Mouse (Mus musculus) hindbrain, embryonic 10.5 days (tissue): ENCODE measurements at regions not wholly inside any gene's neighbourhood (a gene's known extent, or its start where the extent isn't known, plus 50 kb on each side); places are given as distances from the start of the nearest gene placed in this dataset.

ENCODE experiments used
- DNase-seq: peaks from one replicate; pipeline ENCODE4 v3.0.0-alpha.2; 2017; ENCODE audit warnings: low spot score
- H3K27ac ChIP-seq: fragments of 300-500 bp; sonication (generic); 2 replicates; pipeline ENCODE4 v1.5.1; 2016; ENCODE audit warnings: mild to moderate bottlenecking, moderate library complexity
- H3K27me3 ChIP-seq: fragments of 300-500 bp; sonication (generic); 2 replicates; pipeline ENCODE4 v1.6.1; 2016; ENCODE audit warnings: mild to moderate bottlenecking; ENCODE audit not compliant: poor library complexity, insufficient read depth, severe bottlenecking
- H3K36me3 ChIP-seq: fragments of 300-500 bp; sonication (generic); 2 replicates; pipeline ENCODE4 v1.6.1; 2016; ENCODE audit warnings: mild to moderate bottlenecking, moderate library complexity
- H3K4me1 ChIP-seq: fragments of 300-500 bp; sonication (generic); replicated peaks from 2 replicates; pipeline ENCODE4 v1.6.1; 2016; ENCODE audit warnings: mild to moderate bottlenecking
- H3K4me3 ChIP-seq: fragments of 300-500 bp; sonication (generic); 2 replicates; pipeline ENCODE4 v1.5.1; 2016; ENCODE audit warnings: mild to moderate bottlenecking, moderate library complexity
- H3K9me3 ChIP-seq: fragments of 300-500 bp; sonication (generic); 2 replicates; pipeline ENCODE4 v1.6.1; 2016; ENCODE audit warnings: mild to moderate bottlenecking, moderate library complexity
- WGBS: fragments of 180-500 bp; shearing (Covaris S2); methylation state at CpG from one replicate; pipeline ENCODE4 v1.1.7; 2016; 5-methylcytosine and 5-hydroxymethylcytosine counted together

- Histone ChIP-seq H3K9me3 (no peaks in the 10 kb centered on the region), H3K4me3 (no peak overlapping the region), H3K27me3 (no peaks in the 10 kb centered on the region), H3K4me1 (0 out of 2 replicates have a peak, but pooled peaks cover 4% of the 10 kb centered on the region), H3K27ac (no peak overlapping the region), H3K36me3 (no peaks in the 10 kb centered on the region)
- WGBS: 81% methylated on average over 3 of the region's 3 CpGs
- no peak for DNase-seq
These were observed 64.7 kb upstream of the Nrip1 start for GRCm38 (mm10) chr16:76438093-76438883.

- Histone ChIP-seq H3K27me3 (no peaks in the 10 kb centered on the region), H3K9me3 (no peaks in the 10 kb centered on the region), H3K27ac (no peak overlapping the region), H3K4me3 (no peak overlapping the region), H3K36me3 (no peaks in the 10 kb centered on the region), H3K4me1 (no peaks in the 10 kb centered on the region)
- no peak for DNase-seq
- 91% methylated on average over 6 of the region's 6 CpGs for WGBS
These were observed 62.7 kb upstream of the Nrip1 start for GRCm38 (mm10) chr16:76436290-76436689.

GRCm38 (mm10) chr16:76433076-76433825 lies 59.6 kb upstream of the Nrip1 start:
- no peaks in the 10 kb centered on the region for H3K4me1 ChIP-seq
- no peaks in the 10 kb centered on the region for H3K27me3 ChIP-seq
- H3K27ac ChIP-seq: no peak overlapping the region
- H3K36me3 ChIP-seq: no peaks in the 10 kb centered on the region
- no peak for DNase-seq
- no peaks in the 10 kb centered on the region for H3K9me3 ChIP-seq
- WGBS: 90% methylated on average over 24 of the region's 24 CpGs
- no peak overlapping the region for H3K4me3 ChIP-seq

- no peaks in the 10 kb centered on the region for H3K4me1 ChIP-seq
- WGBS: 85% methylated on average over 9 of the region's 9 CpGs
- no peak overlapping the region for H3K27ac ChIP-seq
- H3K4me3 ChIP-seq: no peak overlapping the region
- no peaks in the 10 kb centered on the region for H3K27me3 ChIP-seq
- no peak for DNase-seq
- no peaks in the 10 kb centered on the region for H3K9me3 ChIP-seq
- no peaks in the 10 kb centered on the region for H3K36me3 ChIP-seq
These were observed 58.7 kb upstream of the Nrip1 start for GRCm38 (mm10) chr16:76432304-76432703.

GRCm38 (mm10) chr16:76429156-76429555 lies 55.5 kb upstream of the Nrip1 start:
- Histone ChIP-seq H3K27ac (no peak overlapping the region), H3K4me3 (no peak overlapping the region), H3K36me3 (no peaks in the 10 kb centered on the region), H3K4me1 (no peaks in the 10 kb centered on the region), H3K27me3 (no peaks in the 10 kb centered on the region), H3K9me3 (no peaks in the 10 kb centered on the region)
- WGBS: 94% methylated on average over 3 of the region's 3 CpGs
- no peak for DNase-seq

- Histone ChIP-seq H3K36me3 (no peaks in the 10 kb centered on the region), H3K4me1 (no peaks in the 10 kb centered on the region), H3K27ac (no peak overlapping the region), H3K4me3 (no peak overlapping the region), H3K27me3 (no peaks in the 10 kb centered on the region), H3K9me3 (no peaks in the 10 kb centered on the region)
- no peak for DNase-seq
- WGBS: 92% methylated on average over 14 of the region's 14 CpGs
These were observed 50.3 kb upstream of the Nrip1 start for GRCm38 (mm10) chr16:76423964-76424363.
